Mouse (Mus musculus): ENCODE data around the gene Cpsf7. TPM values are rescaled to one million over a fixed set of nuclear protein-coding genes. Genes with fewer than 3 reads are reported as not detected.

Gene Cpsf7
- total RNA-seq, 1 experiment, result 38.0 TPM

DNA sequence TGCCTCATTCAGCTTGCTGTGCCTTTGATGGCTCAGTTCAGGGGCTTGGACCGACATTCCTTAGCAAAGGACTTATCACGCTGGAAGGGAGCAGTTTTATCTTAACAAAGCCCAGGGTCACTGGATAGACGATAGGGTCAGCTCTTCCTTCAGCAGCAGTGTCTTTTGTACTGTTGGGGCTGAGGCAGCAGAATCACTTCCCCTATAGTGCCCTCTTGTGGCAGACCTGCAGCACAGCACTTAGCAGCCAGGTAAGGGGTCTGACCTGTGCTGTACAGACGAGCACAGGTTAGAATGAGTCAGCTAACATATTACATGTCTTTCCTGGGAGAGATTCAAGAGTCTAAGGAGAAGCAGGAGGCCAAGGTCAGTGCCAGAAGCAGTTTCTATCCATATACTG is 22.5 kb upstream of the Cpsf7 start:
- Histone ChIP-seq H3K36me3 (ENCODE audit: control insufficient read depth, insufficient read depth, low read length, poor library complexity, severe bottlenecking) (peaks cover 16% of the 10 kb centered on the region; the same call in 1 of the 2 replicates), H3K9ac (ENCODE audit: insufficient read depth, low read depth, low read length, poor library complexity, severe bottlenecking) (no peak overlapping the region), H3K4me1 (ENCODE audit: control insufficient read depth in 2 of 2, insufficient read depth in 2 of 2, low read length in 2 of 2, poor library complexity in 1 of 2) (peaks cover 3 to 4% of the 10 kb centered on the region in 2 experiments; a peak in 2 of 4 replicates), H3K27ac (ENCODE audit: insufficient read depth, low read depth, low read length, poor library complexity, severe bottlenecking) (no peak overlapping the region), H3K9me3 (ENCODE audit: control insufficient read depth, insufficient read depth, low read depth, low read length) (no peaks in the 10 kb centered on the region), H3K4me3 (ENCODE audit: insufficient read depth in 1 of 2, low read depth in 1 of 2, low read length in 2 of 2, poor library complexity in 1 of 2, severe bottlenecking in 1 of 2) (no peak overlapping the region)
- in situ Hi-C loops (cut with MboI; ENCODE audit: low sequenced_read_pairs in 2 of 2, unreplicated experiment in 2 of 2), result no loop called here
- TF ChIP-seq HCFC1 (IDR thresholded peaks at IDR 0.05; ENCODE audit: borderline replicate concordance, insufficient read depth, low read length) (no peak), MAFK (IDR thresholded peaks at IDR 0.05; ENCODE audit: insufficient read depth, low read depth, low read length) (peak; percentile 90)
- DNase-seq (ENCODE audit: low read depth, low spot score), result peak; percentile 46

DNA sequence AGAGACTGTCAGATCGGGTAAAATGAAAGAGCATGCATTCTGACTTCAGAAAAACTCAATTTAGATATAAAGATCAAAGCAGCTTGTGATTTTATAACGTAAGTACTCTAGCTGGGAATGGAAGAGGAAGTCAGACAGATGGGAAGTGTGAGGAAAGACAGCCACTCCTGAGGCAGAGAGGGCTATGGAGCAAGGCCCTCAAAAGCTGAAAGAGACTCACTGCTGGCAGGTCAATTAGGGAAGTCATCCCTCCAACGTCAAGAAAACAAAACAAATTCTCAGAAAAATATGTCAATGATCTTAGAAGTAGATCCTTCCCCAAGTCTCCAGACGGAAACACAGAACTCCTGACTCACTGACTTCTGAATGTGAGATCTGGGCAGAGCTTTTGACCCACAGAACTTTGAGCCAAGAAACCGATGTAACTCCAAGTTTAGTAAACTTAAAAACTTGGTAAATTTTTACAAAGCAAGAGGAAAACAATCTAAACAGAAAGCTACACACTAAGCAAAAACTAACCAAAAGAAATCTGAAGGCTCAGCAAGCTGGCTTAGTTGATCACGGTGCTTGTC is 14.2 kb upstream of the Cpsf7 start:
- H3K36me3 ChIP-seq (ENCODE audit: control insufficient read depth, insufficient read depth, low read length, poor library complexity, severe bottlenecking), result peaks cover 5% of the 10 kb centered on the region
- in situ Hi-C loops (cut with MboI; ENCODE audit: low sequenced_read_pairs in 2 of 2, unreplicated experiment in 2 of 2), result no loop called here
- no peaks in the 10 kb centered on the region for H3K4me1 ChIP-seq (ENCODE audit: control insufficient read depth in 2 of 2, insufficient read depth in 2 of 2, low read length in 2 of 2, poor library complexity in 1 of 2)
- DNase-seq (ENCODE audit: low read depth, low spot score), result no peak
- TF ChIP-seq HCFC1 (IDR thresholded peaks at IDR 0.05; ENCODE audit: borderline replicate concordance, insufficient read depth, low read length) (no peak), ZC3H11A (IDR thresholded peaks at IDR 0.05; ENCODE audit: borderline replicate concordance, low read depth, low read length) (no peak), ZNF384 (IDR thresholded peaks at IDR 0.05; ENCODE audit: low read depth, low read length) (no peak), CHD2 (IDR thresholded peaks at IDR 0.05; ENCODE audit: low read depth, low read length) (no peak), MAFK (IDR thresholded peaks at IDR 0.05; ENCODE audit: insufficient read depth, low read depth, low read length) (no peak)
- H3K27ac ChIP-seq (ENCODE audit: insufficient read depth, low read depth, low read length, poor library complexity, severe bottlenecking), result no peak overlapping the region
- no peaks in the 10 kb centered on the region for H3K9me3 ChIP-seq (ENCODE audit: control insufficient read depth, insufficient read depth, low read depth, low read length)
- H3K4me3 ChIP-seq (ENCODE audit: insufficient read depth in 1 of 2, low read depth in 1 of 2, low read length in 2 of 2, poor library complexity in 1 of 2, severe bottlenecking in 1 of 2), result no peak overlapping the region
- H3K9ac ChIP-seq (ENCODE audit: insufficient read depth, low read depth, low read length, poor library complexity, severe bottlenecking), result no peak overlapping the region

DNA sequence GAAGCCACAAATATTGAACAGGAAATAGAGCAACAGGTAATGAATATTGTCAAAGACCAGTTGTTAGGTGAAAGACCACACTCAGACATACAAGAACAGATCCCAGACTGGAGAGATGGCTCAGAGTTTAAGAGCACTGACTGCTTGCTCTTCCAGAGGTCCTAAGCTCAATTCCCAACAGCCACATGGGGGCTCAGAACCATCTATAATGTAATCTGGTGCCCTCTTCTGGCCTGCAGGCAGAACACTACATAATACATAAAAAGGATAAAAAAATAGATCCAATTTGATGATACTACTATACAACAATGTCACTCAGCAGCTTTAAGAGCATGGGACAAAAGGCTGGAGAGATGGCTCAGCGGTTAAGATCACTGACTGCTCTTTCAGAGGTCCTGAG is 4.7 kb upstream of the Cpsf7 start:
- H3K4me3 ChIP-seq (ENCODE audit: insufficient read depth in 1 of 2, low read depth in 1 of 2, low read length in 2 of 2, poor library complexity in 1 of 2, severe bottlenecking in 1 of 2), result no peak overlapping the region
- H3K9me3 ChIP-seq (ENCODE audit: control insufficient read depth, insufficient read depth, low read depth, low read length), result no peaks in the 10 kb centered on the region
- H3K4me1 ChIP-seq (ENCODE audit: control insufficient read depth in 2 of 2, insufficient read depth in 2 of 2, low read length in 2 of 2, poor library complexity in 1 of 2), result peaks cover 0 to 2% of the 10 kb centered on the region in 2 experiments; a peak in 2 of 4 replicates
- in situ Hi-C loops (cut with MboI; ENCODE audit: low sequenced_read_pairs in 2 of 2, unreplicated experiment in 2 of 2), result no loop called here
- no peak overlapping the region for H3K27ac ChIP-seq (ENCODE audit: insufficient read depth, low read depth, low read length, poor library complexity, severe bottlenecking)
- TF ChIP-seq MAFK (IDR thresholded peaks at IDR 0.05; ENCODE audit: insufficient read depth, low read depth, low read length), result no peak
- no peak for TF ChIP-seq ZC3H11A (IDR thresholded peaks at IDR 0.05; ENCODE audit: borderline replicate concordance, low read depth, low read length)
- peak; percentile 67 for TF ChIP-seq ZNF384 (IDR thresholded peaks at IDR 0.05; ENCODE audit: low read depth, low read length)
- TF ChIP-seq HCFC1 (IDR thresholded peaks at IDR 0.05; ENCODE audit: borderline replicate concordance, insufficient read depth, low read length), result no peak
- TF ChIP-seq CHD2 (IDR thresholded peaks at IDR 0.05; ENCODE audit: low read depth, low read length), result no peak
- H3K9ac ChIP-seq (ENCODE audit: insufficient read depth, low read depth, low read length, poor library complexity, severe bottlenecking), result no peak overlapping the region
- peaks cover 7% of the 10 kb centered on the region for H3K36me3 ChIP-seq (ENCODE audit: control insufficient read depth, insufficient read depth, low read length, poor library complexity, severe bottlenecking)
- peak; percentile 25 for DNase-seq (ENCODE audit: low read depth, low spot score)

DNA sequence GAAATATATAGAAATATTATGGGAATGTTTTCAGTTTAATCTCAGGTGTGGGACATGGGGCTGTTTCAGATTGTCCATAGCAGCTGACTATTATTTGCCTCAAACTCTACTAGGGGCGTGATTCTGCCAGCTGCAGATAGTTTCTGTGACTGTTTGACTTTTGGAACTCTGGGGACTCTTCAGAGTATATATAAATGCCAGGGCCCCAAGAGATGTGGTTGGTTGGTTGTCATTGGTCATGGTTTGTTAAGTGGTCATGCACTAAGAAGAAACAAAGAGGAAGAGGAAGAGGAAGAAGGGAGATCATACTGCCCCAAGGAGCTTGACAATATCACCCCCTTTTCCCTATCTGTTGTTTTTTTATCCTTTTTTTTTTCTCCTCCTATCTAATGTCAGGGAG is 3.1 kb upstream of the Cpsf7 start:
- in situ Hi-C loops (cut with MboI; ENCODE audit: low sequenced_read_pairs in 2 of 2, unreplicated experiment in 2 of 2), result no loop called here
- peaks cover 0 to 2% of the 10 kb centered on the region in 2 experiments; a peak in 2 of 4 replicates for H3K4me1 ChIP-seq (ENCODE audit: control insufficient read depth in 2 of 2, insufficient read depth in 2 of 2, low read length in 2 of 2, poor library complexity in 1 of 2)
- peaks cover 2% of the 10 kb centered on the region for H3K36me3 ChIP-seq (ENCODE audit: control insufficient read depth, insufficient read depth, low read length, poor library complexity, severe bottlenecking)
- TF ChIP-seq MAFK (IDR thresholded peaks at IDR 0.05; ENCODE audit: insufficient read depth, low read depth, low read length) (no peak), ZNF384 (IDR thresholded peaks at IDR 0.05; ENCODE audit: low read depth, low read length) (no peak), CHD2 (IDR thresholded peaks at IDR 0.05; ENCODE audit: low read depth, low read length) (no peak)
- H3K9me3 ChIP-seq (ENCODE audit: control insufficient read depth, insufficient read depth, low read depth, low read length), result no peaks in the 10 kb centered on the region
- no peak overlapping the region for H3K9ac ChIP-seq (ENCODE audit: insufficient read depth, low read depth, low read length, poor library complexity, severe bottlenecking)
- no peak for DNase-seq (ENCODE audit: low read depth, low spot score)
- H3K27ac ChIP-seq (ENCODE audit: insufficient read depth, low read depth, low read length, poor library complexity, severe bottlenecking), result no peak overlapping the region
- no peak overlapping the region for H3K4me3 ChIP-seq (ENCODE audit: insufficient read depth in 1 of 2, low read depth in 1 of 2, low read length in 2 of 2, poor library complexity in 1 of 2, severe bottlenecking in 1 of 2)
